Mouse (Mus musculus): ENCODE results near the gene Tnpo1.

Gene Tnpo1

DNA sequence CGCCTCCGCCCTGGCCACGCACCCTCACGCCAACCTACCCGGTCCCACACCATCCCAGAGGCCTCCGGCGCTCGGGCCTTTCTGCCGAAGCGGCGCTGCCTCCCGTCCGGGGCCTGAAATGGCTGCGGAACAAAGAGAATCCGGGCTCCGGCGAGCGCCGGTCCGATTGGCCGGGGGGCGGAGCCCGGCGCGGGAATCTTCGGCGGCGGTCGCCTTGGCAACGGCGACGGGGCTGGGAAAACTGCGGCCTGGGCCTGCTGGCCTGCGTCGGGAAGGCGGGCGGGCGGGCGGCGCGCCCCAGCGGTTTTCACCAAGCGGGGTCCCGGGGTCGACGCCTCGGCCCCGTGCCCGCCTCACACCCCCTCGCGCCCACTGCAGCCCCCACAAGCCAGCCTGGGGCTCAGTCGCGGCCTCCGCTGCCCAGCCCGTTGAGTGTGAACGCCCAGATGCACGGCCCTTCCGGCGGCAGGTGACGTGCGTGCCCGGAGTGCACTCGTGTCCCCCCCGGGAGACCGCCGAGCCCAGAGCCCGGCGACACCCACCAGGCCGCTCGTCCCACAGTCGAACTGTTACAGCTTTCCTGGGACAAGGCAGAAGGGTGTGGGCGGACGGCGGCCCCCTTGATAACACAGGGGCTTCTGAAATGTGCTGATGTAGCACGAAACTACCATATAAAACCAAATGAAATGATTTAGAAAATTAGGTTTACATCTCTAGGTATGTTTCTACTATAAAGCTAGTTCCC, at the start of gene Tnpo1:
Gene Tnpo1, minus strand, starts transcription at position 172 of the 745 bp plus-strand sequence.
- peak; percentile 88 for DNase-seq

DNA sequence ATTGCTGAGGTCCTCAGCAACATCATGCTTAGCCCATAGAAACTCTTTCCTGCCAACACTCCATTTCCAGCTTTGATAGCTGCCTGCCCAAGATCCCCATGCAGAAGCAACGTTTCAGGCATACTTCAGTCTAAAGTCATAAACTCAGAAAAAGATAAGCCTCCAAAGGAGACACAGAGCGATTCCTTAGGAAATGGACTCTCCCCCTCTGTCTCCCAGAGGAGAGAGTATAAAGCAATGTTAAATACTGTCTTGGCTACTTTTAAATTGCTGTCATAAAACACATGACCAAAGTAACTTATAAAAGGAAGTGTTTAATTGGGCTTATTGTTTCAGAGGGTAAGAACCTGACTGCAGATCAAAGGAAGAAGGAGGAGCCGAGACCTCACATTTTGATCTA, 45.9 kb upstream of the Tnpo1 start:
- no peak for DNase-seq

DNA sequence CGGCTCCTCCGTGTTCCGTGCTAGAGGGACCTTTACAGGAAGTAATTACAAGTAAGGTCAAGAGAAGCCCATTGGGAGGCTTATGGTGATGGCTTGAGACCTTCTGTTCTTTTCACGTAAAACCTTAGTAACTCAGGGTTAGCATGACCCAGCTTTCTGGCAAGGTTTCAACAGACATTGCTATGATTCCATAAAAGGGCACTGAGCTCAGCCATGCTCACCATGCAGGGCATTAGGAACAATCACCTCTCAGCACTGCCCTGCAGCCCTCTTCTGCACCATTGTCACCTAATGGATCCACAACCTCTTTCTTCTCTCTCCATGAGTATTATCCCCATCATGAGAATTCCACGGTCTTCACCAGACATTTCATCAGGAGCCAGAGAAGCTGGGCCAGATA, 45.5 kb upstream of the Tnpo1 start:
- DNase-seq, result no peak

DNA sequence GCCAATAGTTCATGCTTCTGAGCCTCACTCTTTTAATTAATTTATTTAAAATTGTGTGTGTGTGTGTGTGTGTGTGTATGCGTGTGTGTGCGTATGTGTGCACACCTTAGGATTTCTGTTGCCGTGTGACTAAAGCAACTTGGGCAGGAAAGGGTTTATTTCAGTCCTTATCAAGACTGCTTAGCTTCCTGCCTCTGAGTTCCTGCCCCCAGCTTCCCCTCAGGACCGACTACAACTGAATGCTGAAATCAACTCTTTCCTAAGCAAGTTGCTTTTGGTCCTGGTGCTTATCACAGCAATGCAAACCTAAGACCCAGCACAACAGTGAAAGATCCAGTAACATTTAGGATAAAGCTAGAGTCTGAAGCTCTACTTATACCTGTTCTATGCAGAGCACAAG, 42.3 kb upstream of the Tnpo1 start:
- DNase-seq, result no peak

DNA sequence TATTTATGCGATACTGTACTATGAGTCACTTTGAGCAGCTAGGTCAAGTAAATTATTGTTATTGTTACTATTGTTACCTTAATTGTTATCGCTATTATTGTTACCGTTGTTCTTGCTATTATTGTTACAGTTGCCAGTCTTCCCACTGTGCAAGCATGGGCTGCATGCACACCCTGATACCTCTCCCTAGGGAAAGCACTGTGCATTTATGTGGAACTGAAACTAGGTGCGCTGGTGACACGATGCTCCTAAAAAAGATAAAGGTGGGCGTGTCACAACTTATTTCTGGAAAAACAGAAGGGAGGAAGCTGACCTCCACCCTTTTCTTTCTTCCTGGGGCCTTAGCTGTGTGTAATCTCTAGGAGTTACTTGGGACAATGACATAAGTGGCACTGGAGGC, 41.8 kb upstream of the Tnpo1 start:
- DNase-seq, result no peak

DNA sequence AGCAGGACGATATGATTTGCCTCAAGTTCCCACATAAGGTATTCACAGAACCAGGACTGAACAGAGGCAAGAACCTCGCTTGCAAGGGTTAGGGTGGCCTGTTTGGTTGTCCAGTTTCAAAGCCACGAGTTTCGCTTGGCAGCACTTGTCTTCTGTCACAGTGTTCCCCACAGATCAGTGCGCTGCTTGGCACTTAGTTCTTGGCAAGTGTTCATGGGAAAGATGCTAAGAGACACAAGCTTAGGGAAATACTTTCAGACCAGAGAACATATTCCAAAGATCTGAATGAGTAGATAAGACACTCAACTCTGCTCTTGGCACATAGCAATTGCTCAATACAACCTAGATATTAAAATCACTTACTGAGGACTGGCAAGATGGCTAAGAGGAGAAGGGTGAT, 40.4 kb upstream of the Tnpo1 start:
- DNase-seq, result no peak

DNA sequence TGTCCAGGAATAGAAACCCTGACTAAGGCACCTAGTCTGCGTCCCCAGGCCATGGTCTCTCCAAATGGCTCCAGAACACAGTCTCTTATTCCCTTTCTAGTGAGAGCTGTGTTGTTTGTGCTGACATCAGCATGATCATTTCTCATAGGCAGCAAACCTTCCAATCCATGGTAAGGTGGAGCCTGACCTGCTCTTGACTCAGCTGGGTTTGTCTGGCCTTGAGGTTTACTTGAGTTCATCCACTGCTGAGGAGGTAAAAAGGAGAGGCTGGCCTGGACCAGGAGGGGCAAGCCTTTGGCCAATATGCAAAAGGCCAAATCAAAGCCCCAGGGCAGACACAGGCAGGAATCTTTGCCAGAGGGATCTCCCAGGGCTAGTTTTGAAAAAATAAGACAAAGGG, 37.4 kb upstream of the Tnpo1 start:
- no peak for DNase-seq

DNA sequence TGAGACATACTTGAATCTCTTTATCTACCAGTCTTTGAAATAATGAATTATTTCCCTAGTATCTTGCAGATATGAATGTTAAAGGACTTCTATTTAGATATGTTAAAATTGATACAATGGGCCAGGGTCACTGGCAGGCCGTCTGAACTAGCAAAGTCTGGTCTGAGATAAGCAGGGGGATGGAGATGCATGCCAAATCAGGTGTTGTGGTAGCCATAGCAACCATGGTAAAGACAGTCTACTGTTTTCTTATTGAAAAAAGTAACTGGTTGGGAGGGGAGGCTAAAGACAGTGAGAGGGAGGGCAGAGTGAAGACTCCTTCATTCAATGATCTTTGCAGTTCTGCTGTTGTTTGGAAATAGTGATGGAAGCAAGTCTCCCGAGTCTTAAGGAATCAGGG, 32.0 kb upstream of the Tnpo1 start:
- DNase-seq, result no peak

DNA sequence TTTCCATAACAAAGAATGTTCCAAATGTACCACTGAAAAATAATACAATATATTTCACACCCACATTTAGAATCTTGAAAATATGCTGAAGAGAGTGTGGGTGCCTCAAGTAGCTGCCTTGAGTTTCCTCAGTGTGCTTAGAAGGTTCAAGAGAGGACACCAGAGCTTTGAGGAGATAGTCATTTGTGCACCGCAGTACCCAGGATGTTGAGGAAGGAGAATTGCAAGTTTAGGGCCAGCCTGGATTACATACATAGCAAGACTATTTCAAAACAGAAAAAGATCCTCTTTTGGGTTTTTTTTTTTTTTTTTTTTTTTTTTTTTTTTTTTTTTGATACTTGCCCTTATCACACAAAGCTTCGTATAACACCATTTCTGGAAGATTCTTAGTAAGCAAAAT, 30.0 kb upstream of the Tnpo1 start:
- DNase-seq, result no peak

DNA sequence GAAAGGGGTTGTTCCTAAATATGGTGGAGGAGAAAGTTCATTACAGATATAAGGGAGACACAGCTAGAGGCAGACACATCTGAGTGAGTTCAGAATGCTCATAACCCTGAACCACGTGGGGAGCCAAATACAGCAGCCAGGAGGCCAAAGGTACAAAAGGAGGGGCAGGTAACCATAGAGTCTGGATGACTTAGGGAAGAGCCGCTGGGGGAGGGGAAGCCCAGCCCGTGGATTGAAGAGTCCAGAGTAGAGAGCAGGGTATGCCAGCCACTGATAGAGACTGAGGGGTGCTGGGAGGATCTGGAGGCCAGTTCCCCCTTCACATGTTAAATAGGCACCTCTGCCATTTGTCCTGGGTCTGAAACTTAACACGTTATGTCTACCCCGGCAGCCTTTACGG, 29.5 kb upstream of the Tnpo1 start:
- no peak for DNase-seq

DNA sequence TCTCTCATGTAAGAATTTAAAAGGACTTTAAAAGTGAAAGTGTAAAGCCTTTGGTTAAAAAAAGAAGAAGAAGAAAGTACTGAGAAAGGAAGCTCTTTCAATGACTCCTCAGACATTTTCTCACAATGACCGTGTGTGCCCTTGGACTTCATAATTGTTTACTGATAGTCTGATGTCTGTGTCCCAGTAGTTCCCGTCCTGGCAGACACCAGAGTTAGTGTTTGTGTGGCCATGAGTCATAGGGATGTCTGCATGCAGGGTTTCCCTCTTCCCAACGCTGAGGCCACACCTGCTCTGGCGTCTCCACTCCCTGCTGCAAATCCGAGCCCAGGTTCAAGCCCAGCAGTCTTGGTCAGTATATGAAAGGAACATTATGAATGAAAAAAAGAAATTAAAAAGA, 29.0 kb upstream of the Tnpo1 start:
- no peak for DNase-seq

DNA sequence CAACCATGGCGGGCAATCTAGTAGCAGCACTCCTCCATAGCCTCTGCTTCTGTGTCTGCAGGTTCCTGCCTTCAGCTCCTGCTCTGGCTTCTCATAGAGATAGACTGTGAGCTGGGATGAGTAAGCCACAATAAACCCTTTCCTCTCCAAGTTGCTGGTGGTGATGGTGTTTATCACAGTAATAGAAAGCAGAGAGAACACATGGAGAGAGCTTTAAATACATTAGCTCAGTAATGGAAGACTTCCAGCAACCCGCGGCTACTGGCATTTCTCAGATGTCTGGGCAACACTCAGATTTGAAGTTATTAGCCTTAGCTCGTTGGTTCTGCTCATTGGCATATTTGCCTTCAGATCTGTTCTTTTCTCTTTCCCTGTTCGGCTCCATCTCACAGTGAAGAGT, 27.6 kb upstream of the Tnpo1 start:
- no peak for DNase-seq

DNA sequence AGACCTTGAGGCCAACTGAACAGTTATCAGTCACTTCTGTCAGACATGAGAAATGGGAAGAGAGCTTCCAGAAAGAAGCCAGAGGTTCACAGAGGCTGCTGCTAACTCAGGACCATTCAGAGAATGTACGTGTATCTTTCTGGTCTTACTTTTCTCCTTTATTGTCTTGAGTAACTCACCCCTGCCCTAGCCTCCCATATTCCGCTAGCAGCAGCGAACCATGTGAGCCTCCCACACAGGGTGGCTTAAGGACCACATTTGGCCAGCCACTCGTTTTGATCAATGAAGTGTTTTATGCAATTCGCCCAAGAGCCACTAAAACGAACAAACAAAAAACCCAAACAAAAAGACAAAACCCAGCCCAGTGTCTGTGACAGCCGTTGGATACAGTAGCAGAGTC, 25.8 kb upstream of the Tnpo1 start:
- no peak for DNase-seq

DNA sequence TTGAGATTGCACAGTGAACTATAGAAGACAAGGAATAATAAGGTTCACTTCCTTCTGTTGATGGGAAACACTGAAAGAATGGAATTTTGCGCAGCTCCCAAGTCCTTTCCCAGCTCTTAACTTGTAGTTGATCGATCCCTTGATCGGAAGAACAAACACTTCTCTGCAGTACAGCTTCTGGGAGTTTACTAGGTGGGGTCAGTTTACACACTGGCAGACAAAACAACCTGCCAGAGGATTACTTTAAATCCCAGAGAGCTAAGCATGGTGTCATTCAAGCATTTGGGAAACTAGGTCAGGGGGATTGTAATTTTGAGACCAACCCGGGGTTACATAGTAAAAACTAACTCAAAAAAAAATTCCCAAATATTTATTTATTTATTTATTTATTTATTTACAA, 22.0 kb upstream of the Tnpo1 start:
- DNase-seq, result no peak

DNA sequence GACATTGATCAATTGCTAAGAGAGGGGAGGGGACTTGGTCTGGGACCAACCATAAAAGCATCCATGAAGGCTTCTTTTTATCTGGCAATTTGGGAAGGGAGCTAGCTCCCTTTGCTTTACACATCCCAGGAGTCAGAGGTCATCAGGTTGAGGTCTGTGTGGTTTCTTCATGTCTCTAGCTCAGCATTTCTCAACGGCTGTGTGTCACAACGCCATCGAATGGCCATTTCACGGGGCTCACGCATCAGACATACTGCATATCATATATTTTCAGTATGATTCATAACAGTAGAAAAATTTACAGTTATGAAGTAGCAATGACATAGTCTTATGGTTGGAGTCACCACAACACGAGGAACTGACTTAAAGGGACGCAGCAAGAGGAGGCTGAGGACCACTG, 20.2 kb upstream of the Tnpo1 start:
- DNase-seq, result no peak

DNA sequence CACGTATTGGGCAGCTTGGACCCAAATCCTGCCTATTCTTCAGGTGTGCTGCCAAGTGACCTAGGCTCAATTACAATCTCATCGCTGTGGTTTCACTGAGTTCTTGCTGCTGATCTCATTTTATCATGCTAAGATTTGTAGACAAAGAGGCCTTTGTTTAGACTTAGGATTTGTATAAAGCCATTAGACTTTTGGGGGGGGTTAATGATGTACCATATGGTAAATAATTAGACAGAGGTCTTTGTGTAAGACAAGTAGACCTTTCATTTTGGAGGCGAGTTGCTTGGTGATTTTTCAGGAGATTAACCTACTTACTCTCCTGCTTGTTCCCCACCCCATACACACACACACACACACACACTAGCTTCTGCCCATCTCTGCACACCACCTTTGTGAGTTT, 19.7 kb upstream of the Tnpo1 start:
- no peak for DNase-seq

DNA sequence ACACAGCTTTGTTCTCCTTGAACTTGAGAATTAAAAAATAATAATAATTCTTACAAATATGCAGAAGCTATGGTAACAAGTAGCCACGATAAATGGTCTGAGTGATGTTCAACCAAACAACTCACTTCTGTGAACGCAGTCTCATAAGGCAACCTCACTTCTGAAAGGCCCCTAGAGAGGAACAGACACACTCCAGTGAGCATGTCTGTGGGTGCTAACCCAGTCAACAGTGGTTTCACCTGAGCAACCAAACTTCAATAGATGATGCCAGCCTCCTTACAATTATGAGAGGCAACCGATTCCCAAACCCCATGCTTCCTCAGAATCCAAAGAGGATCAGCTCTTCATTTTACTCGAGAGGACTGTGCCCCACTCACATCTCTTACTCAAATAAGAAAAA, 19.2 kb upstream of the Tnpo1 start:
- DNase-seq, result no peak

DNA sequence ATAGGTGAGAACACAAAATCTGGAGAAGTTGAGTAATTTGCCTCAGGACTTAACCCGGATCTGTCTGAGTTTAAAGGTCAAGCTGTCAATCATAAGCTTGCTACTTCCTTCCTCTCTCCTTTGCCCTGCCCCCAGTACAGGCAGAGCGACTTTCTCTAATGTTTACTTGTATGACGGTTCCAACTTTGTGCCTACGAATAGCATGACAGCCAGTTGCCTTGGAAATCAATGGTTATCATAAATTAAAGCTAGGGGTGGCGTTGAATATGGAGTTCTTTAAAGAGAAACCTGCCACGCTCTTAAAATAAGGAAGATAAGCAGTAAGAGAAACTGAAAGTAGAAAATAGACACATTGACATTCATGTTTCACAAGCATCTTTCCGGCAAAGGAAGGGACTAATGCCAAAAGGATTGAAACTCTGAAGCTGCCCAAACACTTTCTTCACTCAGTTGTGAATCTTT, 18.5 kb upstream of the Tnpo1 start:
- peak; percentile 43 for DNase-seq

DNA sequence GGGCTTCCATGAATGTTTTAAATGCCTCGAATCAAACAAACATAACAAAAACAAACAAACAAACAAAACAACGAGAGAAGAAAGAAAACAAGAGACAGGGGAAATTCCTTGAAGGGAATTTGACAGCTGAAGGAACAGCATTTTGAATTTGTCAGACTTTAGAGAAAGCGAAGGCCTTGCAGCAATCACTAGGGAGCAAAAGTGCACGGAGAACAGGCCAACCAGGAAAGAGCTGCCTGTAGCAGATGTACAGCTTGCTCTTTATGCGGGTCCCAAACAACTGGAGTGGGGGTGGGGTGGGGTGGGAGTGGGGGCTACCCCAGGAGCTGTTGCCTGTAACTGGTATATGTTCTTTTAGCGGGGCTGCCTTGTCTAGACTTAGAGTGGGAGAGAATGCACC, 16.2 kb upstream of the Tnpo1 start:
- DNase-seq, result no peak

DNA sequence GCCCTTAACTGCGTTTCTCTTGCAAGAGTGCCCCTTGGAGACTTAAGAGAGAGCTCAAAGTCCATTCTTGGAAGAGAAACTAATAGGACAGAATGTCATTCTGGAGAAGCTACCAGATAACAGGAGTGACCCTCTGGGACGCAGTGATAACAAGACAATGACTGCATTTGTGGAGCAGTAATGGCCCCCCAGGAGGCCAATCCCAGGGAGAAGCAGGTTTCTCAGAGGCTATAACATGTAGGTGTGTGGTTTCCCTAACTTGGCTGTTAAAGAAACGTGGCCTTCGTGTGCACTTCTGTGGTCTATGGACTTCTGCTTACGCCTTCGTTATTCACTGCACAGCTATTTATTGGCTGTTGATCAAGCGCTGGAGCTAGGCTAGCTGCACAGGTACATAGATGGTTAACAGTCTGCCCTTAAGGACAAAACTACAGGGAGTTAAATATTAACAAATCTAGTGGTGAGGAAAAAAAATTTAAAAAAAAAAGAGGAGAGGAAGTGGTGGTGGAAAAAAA, 15.7 kb upstream of the Tnpo1 start:
- no peak for DNase-seq

DNA sequence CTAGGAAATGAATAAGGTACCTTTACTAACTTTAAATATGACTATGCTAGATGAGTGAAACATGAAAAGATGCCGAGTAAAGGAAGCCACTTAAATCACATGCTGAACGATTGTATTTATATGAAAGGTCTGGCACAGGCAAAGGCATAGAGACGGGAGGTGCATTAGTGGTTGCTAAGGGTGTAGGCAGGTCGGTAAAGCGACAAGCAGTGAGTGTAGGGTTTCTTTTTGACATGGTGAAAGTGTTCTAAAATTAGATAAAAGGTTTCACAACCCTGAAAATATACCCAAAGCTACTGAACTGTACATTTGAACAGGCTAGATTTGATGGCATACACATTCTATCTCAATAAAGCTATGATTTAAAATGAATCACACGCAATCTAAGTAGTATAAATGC, 10.9 kb upstream of the Tnpo1 start:
- DNase-seq, result no peak

DNA sequence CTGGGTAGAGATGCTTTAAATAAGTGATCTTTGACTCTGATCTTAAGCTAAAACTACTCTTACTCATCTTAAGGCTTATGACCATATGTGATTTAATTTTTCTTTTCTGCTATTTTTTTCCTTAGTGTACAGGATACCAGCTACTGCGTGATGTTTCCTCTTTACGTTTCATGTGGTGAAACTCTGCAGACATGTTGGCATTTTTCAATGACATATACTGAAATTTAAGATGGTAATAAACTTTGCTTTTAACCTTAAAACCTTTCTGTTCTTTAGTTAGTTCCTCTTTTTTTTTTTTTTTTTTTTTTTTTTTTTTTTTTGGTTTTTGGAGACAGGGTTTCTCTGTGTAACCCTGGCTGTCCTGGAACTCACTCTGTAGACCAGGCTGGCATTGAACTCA, 2.7 kb upstream of the Tnpo1 start:
- DNase-seq, result no peak

DNA sequence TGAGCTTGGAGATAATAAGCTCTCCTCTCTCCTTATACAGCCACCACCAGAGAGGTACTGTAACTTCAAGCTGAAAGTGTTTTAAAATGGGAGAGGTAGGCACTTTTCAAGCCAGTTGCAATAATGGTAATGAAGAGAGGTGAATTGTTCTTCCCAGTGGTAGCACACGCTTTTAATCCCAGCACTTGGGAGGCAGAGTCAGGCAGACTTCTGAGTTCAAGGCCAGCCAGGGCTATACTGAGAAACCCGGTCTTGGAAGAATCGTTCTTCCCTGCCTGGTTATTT, 716 bp upstream of the Tnpo1 start:
- DNase-seq, result no peak

DNA sequence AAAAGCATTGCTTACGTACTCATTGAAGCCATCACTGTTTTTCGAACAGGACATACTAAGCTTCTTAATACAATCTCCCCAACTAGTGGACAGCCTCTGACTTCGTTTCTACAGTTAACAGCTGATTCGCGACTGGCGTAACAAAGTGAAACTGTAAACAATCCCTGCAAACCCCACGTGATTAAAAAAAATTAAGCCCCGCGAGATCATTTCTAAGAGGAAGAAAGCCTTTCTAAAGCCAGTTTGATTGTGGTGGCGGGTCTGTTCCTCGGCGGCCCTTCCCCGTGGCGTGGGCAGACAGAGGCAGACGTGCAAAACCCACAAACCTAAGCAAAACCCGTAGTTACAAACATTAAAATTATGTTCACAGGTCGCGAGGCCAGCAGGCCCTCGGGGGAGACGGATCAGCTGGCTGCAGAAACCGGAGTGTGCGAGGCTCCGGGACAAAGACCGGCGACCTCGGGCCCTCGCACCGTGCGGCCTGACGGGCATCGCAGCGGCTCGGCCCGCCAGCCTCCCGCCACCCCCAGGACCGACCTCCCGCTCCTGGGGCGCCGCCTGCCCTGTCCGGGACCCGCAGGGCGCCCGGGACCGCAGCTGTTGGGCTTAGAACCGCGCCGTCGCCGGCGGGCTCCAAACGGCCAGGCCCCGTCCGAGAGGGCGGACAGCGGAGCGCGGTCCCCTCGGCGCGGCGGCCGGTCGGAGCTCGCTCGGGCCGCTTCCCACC, 535 bp downstream of the Tnpo1 start:
- DNase-seq, result peak; percentile 51
